Mouse (Mus musculus): ENCODE measurements around the gene Nfil3. TPM values are rescaled to one million over a fixed set of nuclear protein-coding genes. Genes with fewer than 3 reads are reported as not detected.

Nfil3 gene
- polyA plus RNA-seq, 1 experiment from 2014 or later = 39.6 TPM

DNA sequence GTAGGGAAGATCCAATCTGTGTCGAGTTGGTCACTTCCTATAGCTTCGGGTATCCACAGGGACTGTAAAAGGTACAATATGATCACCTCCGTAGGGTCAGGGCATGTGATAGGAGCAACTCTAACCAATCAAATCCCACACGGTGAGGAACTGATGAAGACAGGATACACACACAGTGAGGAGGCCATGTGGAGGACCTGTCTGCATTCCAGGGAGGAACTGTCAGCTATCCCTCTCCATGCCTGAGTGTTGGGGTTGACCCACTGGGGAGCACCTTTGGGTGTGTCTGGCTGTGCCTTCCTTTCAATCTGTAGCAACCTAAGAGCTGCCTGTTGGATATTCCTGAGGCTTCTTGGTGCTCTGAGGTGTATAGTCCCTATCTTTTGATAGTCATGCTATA is 18.0 kb downstream of the Nfil3 start:
- no peaks in the 10 kb centered on the region for H3K4me1 ChIP-seq
- no peaks in the 10 kb centered on the region for H3K27me3 ChIP-seq
- no peak overlapping the region for H3K27ac ChIP-seq
- no peak overlapping the region for H3K4me3 ChIP-seq
- WGBS = 89% methylated on average over 4 of the region's 4 CpGs
- H3K9me3 ChIP-seq (replicated peaks) = no peaks in the 10 kb centered on the region
- no peak for ATAC-seq (ENCODE audit: low FRiP score)
- no peak overlapping the region for H3K4me2 ChIP-seq (replicated peaks)
- peaks cover 36% of the 10 kb centered on the region for H3K36me3 ChIP-seq
- no peak overlapping the region for H3K9ac ChIP-seq

DNA sequence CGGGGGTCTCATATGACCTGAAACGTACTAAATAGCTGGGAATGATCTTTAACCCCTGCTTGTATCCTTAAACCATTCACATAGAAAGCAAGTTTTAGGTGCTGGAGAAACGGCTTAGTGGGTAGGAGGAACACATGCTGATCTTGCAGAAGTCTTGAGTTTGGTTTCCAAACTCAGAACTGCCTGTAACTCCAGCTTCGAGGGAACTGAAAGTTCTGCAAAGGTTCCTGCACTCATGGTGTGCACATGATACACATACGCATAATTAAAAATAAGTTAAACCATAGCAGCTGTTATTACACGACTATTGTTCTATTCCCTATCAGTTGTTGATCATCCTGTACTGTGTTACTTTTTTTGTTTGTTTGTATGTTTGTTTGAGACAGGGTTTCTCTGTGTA is 18.5 kb downstream of the Nfil3 start:
- Histone ChIP-seq H3K9ac (no peak overlapping the region), H3K4me2 (replicated peaks) (no peak overlapping the region), H3K27me3 (no peaks in the 10 kb centered on the region), H3K4me3 (no peak overlapping the region), H3K36me3 (peaks cover 30% of the 10 kb centered on the region), H3K27ac (no peak overlapping the region), H3K4me1 (no peaks in the 10 kb centered on the region), H3K9me3 (replicated peaks) (no peaks in the 10 kb centered on the region)
- 92% methylated on average over 6 of the region's 6 CpGs for WGBS
- ATAC-seq (ENCODE audit: low FRiP score) = no peak

DNA sequence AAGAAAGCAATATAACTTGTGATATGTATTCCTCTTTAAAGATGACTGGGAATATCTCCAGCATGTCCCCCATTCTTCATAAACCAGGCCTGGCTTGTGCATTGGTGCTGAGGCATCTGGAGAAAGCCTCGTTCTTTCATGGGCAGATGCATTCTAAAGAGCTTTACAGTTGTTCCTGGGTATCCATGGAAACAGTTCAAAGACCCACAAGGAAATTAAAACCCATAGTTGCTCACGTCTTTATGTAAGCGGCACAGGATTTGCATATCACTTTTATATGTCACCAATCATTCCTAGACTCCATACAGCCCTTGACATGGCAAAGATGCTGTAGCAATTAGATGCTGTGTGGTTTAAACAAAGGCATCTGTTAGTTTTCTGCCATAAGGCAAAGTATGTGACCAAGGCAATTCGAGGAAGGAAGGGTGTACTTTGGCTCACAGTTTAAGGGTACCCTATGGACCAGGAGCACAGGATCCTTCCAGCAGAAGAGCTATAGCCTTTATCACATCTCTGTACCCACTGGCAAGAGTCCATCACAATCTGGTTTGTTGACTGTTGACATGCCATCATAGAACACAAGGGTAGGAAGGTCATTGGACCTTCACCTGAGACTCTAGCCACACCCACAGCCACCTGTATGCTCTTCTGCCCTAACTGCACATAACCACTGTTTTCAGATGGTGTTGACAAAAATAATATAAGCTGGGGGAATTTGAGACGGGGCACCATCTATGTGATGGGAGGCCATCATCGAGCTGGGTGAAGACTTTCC is 26.9 kb downstream of the Nfil3 start:
- ATAC-seq (ENCODE audit: low FRiP score) = no peak
- Histone ChIP-seq H3K4me3 (no peak overlapping the region), H3K27ac (no peak overlapping the region), H3K27me3 (no peaks in the 10 kb centered on the region), H3K36me3 (no peaks in the 10 kb centered on the region), H3K9ac (no peak overlapping the region), H3K4me1 (no peaks in the 10 kb centered on the region), H3K9me3 (replicated peaks) (no peaks in the 10 kb centered on the region), H3K4me2 (replicated peaks) (no peak overlapping the region)
- 68% methylated on average over 6 of the region's 6 CpGs for WGBS

DNA sequence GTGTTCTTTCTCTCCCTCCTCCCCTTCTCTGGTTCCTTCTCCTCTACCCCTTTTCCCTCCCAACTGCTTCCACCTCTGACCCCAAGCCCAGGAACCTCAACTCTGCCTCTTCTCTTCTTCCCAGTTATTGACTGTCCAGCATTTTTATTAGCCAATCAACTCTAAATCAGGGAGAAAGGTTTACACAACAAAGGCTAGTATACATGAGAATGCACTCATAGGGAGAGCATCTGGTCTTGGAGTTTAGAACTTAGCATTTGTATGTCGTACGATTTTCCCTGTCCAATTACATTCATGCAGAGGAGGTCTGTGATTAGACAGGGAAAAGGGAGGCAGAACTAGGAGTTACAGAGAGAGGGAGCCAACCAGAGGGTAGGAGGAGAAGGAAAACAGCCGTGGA is 31.7 kb downstream of the Nfil3 start:
- no peak for ATAC-seq (ENCODE audit: low FRiP score)
- H3K4me3 ChIP-seq = no peak overlapping the region
- no peaks in the 10 kb centered on the region for H3K36me3 ChIP-seq
- no peak overlapping the region for H3K9ac ChIP-seq
- WGBS = 86% methylated on average over 3 of the region's 3 CpGs
- H3K4me1 ChIP-seq = no peaks in the 10 kb centered on the region
- no peak overlapping the region for H3K27ac ChIP-seq
- no peaks in the 10 kb centered on the region for H3K9me3 ChIP-seq (replicated peaks)
- no peak overlapping the region for H3K4me2 ChIP-seq (replicated peaks)
- no peaks in the 10 kb centered on the region for H3K27me3 ChIP-seq

GRCm38 (mm10) chr13:52947545-52947944 is 33.3 kb downstream of the Nfil3 start:
- WGBS = 69% methylated on average over 4 of the region's 4 CpGs

GRCm38 (mm10) chr13:52945769-52946168 is 35.1 kb downstream of the Nfil3 start:
- Histone ChIP-seq H3K27ac (no peak overlapping the region), H3K9me3 (replicated peaks) (no peaks in the 10 kb centered on the region), H3K36me3 (no peaks in the 10 kb centered on the region), H3K4me3 (no peak overlapping the region), H3K4me1 (0 out of 2 replicates have a peak, but pooled peaks cover 4% of the 10 kb centered on the region), H3K4me2 (replicated peaks) (no peak overlapping the region), H3K9ac (no peak overlapping the region), H3K27me3 (no peaks in the 10 kb centered on the region)
- WGBS = 81% methylated on average over 9 of the region's 9 CpGs
- no peak for ATAC-seq (ENCODE audit: low FRiP score)

More at GRCm38 (mm10) chr13:52947545-52947944, 33.3 kb downstream of the Nfil3 start:
- Histone ChIP-seq H3K9me3 (replicated peaks) (no peaks in the 10 kb centered on the region), H3K27ac (no peak overlapping the region), H3K4me3 (no peak overlapping the region), H3K9ac (no peak overlapping the region), H3K27me3 (no peaks in the 10 kb centered on the region), H3K4me2 (replicated peaks) (no peak overlapping the region), H3K4me1 (0 out of 2 replicates have a peak, but pooled peaks cover 4% of the 10 kb centered on the region), H3K36me3 (no peaks in the 10 kb centered on the region)
- no peak for ATAC-seq (ENCODE audit: low FRiP score)

GRCm38 (mm10) chr13:52944116-52944515 is 36.8 kb downstream of the Nfil3 start:
- H3K27ac ChIP-seq = no peak overlapping the region
- H3K9me3 ChIP-seq (replicated peaks) = no peaks in the 10 kb centered on the region
- H3K36me3 ChIP-seq = no peaks in the 10 kb centered on the region
- WGBS = 83% methylated on average over 4 of the region's 4 CpGs
- no peaks in the 10 kb centered on the region for H3K27me3 ChIP-seq
- H3K9ac ChIP-seq = no peak overlapping the region
- H3K4me1 ChIP-seq = 0 out of 2 replicates have a peak, but pooled peaks cover 4% of the 10 kb centered on the region
- no peak overlapping the region for H3K4me2 ChIP-seq (replicated peaks)
- ATAC-seq (ENCODE audit: low FRiP score) = no peak
- H3K4me3 ChIP-seq = no peak overlapping the region

DNA sequence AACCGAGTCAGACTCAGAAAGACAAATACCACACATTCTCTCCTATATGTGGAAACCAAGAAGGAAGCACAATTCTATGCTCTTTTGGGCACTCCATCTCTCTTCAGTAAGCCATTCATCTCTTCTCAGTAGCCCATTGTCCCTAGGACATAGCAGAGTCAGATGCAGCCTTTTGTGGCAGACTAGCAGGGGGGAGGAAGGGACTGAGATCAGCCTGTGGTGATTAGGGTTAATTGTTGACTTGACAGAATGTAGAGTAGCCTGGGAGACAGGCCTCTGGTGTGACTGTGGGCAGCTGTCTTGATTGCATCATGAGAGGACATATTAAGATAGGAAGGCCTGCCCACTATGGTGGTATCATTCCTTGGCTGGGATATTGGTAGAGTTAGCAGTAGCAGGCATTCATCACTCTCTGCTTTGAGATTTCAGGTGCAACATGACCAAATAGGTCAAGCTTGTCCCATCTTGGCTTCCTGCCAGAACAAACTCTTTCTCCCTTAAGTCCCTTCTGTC is 37.9 kb downstream of the Nfil3 start:
- H3K27me3 ChIP-seq = no peaks in the 10 kb centered on the region
- 0 out of 2 replicates have a peak, but pooled peaks cover 4% of the 10 kb centered on the region for H3K4me1 ChIP-seq
- H3K4me3 ChIP-seq = no peak overlapping the region
- no peaks in the 10 kb centered on the region for H3K36me3 ChIP-seq
- no peak overlapping the region for H3K27ac ChIP-seq
- no peak for ATAC-seq (ENCODE audit: low FRiP score)
- WGBS = 46% methylated on average over 1 of the region's 1 CpGs
- H3K4me2 ChIP-seq (replicated peaks) = no peak overlapping the region
- H3K9ac ChIP-seq = no peak overlapping the region
- no peaks in the 10 kb centered on the region for H3K9me3 ChIP-seq (replicated peaks)

GRCm38 (mm10) chr13:52940956-52941355 is 39.9 kb downstream of the Nfil3 start:
- WGBS = 77% methylated on average over 7 of the region's 7 CpGs
- no peak for ATAC-seq (ENCODE audit: low FRiP score)
- H3K4me1 ChIP-seq = peaks cover 4% of the 10 kb centered on the region; the same call in 1 of the 2 replicates
- H3K36me3 ChIP-seq = no peaks in the 10 kb centered on the region
- no peak overlapping the region for H3K9ac ChIP-seq
- H3K27me3 ChIP-seq = no peaks in the 10 kb centered on the region
- H3K27ac ChIP-seq = no peak overlapping the region
- H3K9me3 ChIP-seq (replicated peaks) = no peaks in the 10 kb centered on the region
- no peak overlapping the region for H3K4me3 ChIP-seq
- no peak overlapping the region for H3K4me2 ChIP-seq (replicated peaks)

DNA sequence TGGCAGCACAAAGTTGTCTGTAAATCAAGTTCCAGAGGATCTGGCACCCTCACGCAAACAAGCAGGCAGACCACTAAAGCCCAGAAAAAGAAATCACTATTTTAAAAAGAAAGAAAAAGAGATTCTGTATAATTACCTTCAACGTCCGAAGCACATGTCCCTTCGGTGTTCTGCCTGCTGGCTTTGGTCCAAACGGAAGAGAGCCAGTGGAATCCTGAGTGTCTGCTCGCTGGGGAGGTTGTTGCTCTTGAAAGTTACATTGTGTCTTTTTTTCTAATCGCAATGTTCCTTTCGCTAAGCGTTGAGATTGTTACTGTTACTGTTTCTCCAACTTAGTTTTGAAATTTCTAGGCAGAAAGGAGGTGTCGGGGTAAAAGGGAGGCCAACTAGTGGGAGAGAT is 50.3 kb downstream of the Nfil3 start:
- Histone ChIP-seq H3K9me3 (replicated peaks) (no peaks in the 10 kb centered on the region), H3K4me3 (no peak overlapping the region), H3K4me2 (replicated peaks) (no peak overlapping the region), H3K27me3 (no peaks in the 10 kb centered on the region), H3K9ac (no peak overlapping the region), H3K4me1 (peaks cover 21% of the 10 kb centered on the region), H3K27ac (no peak overlapping the region), H3K36me3 (no peaks in the 10 kb centered on the region)
- 55% methylated on average over 10 of the region's 10 CpGs for WGBS
- no peak for ATAC-seq (ENCODE audit: low FRiP score)

GRCm38 (mm10) chr13:52929209-52930171 is 51.4 kb downstream of the Nfil3 start, which contains the start of gene Auh:
Gene Auh (minus strand): TSS chr13:52929681.
- under 1% methylated on average over 62 of the region's 63 CpGs for WGBS
- H3K4me2 ChIP-seq (replicated peaks) = peak within 1 kb of the TSS; percentile 59
- H3K27me3 ChIP-seq = no peaks in the 10 kb centered on the region
- H3K4me1 ChIP-seq = peaks cover 21% of the 10 kb centered on the region
- ATAC-seq (ENCODE audit: low FRiP score) = peak; percentile 97
- peak within 1 kb of the TSS; percentile 89 for H3K27ac ChIP-seq
- H3K9me3 ChIP-seq (replicated peaks) = no peaks in the 10 kb centered on the region
- H3K36me3 ChIP-seq = no peaks in the 10 kb centered on the region
- H3K9ac ChIP-seq = peak within 1 kb of the TSS; percentile 75
- H3K4me3 ChIP-seq = peak within 1 kb of the TSS; percentile 83

GRCm38 (mm10) chr13:52928392-52928791 is 52.5 kb downstream of the Nfil3 start:
- Histone ChIP-seq H3K4me1 (peaks cover 21% of the 10 kb centered on the region), H3K4me3 (peak overlapping the region; percentile 83), H3K27ac (no peak overlapping the region), H3K9me3 (replicated peaks) (no peaks in the 10 kb centered on the region), H3K36me3 (no peaks in the 10 kb centered on the region), H3K9ac (peak overlapping the region; percentile 75; the same call in 1 of the 2 replicates), H3K4me2 (replicated peaks) (peak overlapping the region; percentile 59), H3K27me3 (no peaks in the 10 kb centered on the region)
- no peak for ATAC-seq (ENCODE audit: low FRiP score)
- 74% methylated on average over 9 of the region's 9 CpGs for WGBS

All from hindbrain, embryonic 12.5 days (tissue).